Mouse (Mus musculus): Measurements from ENCODE around the gene Gm30191. TPM values are rescaled to one million over a fixed set of nuclear protein-coding genes. Genes with fewer than 3 reads are reported as not detected.

Gene Gm30191
- total RNA-seq (2012; rRNA removed) (not detected in 2 replicates), total RNA-seq (2014; rRNA removed) (not detected in 2 replicates), polyA plus RNA-seq (2012; ENCODE audit: insufficient read length, low read depth) (not detected in 2 replicates)

DNA sequence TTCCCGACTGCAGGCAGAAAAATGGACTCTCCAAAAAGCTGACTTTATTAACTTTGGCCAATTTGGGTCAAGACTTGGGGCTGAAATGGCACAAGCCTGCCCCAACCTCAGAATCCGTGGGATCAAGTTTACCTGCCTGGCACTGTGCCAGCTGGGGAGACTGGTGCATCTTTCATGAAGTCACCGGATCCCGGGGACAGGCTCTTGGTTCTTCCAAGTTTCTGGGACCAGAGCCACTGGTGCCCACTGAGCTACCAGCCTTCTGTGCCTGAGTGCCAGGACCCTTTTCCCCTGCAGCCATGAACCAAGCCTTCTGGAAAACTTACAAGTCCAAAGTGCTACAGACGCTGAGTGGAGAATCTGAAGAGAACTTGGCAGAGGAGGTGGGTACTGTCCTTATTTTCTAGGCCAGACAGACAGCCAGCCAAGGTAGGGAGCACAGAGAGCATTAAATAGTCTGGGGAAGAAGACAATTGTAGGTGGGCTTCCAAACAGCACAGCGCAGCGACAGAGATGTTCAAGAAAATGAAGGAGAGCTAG, at the start of gene Gm30191:
Gene Gm30191, plus strand, starts transcription at position 217 of the 540 bp plus-strand sequence.
- TF ChIP-seq MYC (IDR thresholded peaks at IDR 0.05; ENCODE audit: low read depth, low read length): no peak
- TF ChIP-seq PAX5 (IDR thresholded peaks at IDR 0.05; ENCODE audit: low read length): no peak
- TF ChIP-seq CHD2 (IDR thresholded peaks at IDR 0.05; ENCODE audit: low read length): no peak
- no peak for TF ChIP-seq ETS1 (conservative IDR thresholded peaks at IDR 0.05; ENCODE audit: low read depth, low read length)
- no peak for TF ChIP-seq SMC3 (IDR thresholded peaks at IDR 0.05; ENCODE audit: low read depth, low read length)
- no peak for TF ChIP-seq JUN (IDR thresholded peaks at IDR 0.05; ENCODE audit: insufficient read depth, low read depth, low read length)
- TF ChIP-seq MXI1 (IDR thresholded peaks at IDR 0.05; ENCODE audit: low read depth, low read length): no peak
- TF ChIP-seq JUND (conservative IDR thresholded peaks at IDR 0.05; ENCODE audit: low read depth, low read length): no peak
- no peak for TF ChIP-seq BHLHE40 (IDR thresholded peaks at IDR 0.05; ENCODE audit: low read depth, low read length)
- no peak for TF ChIP-seq IRF4 (IDR thresholded peaks at IDR 0.05; ENCODE audit: low read depth, low read length)
- TF ChIP-seq UBTF (IDR thresholded peaks at IDR 0.05; ENCODE audit: low read depth, low read length): no peak
- no peak for TF ChIP-seq MAFK (IDR thresholded peaks at IDR 0.05; ENCODE audit: insufficient replicate concordance, low read length)
- TF ChIP-seq KAT2A (IDR thresholded peaks at IDR 0.05; ENCODE audit: insufficient replicate concordance, low read length): no peak
- TF ChIP-seq RAD21 (IDR thresholded peaks at IDR 0.05; ENCODE audit: low read depth, low read length): no peak
- TF ChIP-seq CHD1 (IDR thresholded peaks at IDR 0.05; ENCODE audit: low read depth, low read length): no peak
- dilution Hi-C loops (cut with MboI; ENCODE audit: extremely low pct_ligation_motif_present, extremely low pct_unique_long_range_greater_than_20kb, low sequenced_read_pairs): no loop called here
- Histone ChIP-seq H3K4me2 (ENCODE audit: insufficient read depth, low read depth, poor library complexity, severe bottlenecking) (peak within 1 kb of the TSS; percentile 58; the same call in 1 of the 2 replicates), H3K27me3 (replicated peaks) (peaks cover 59% of the 10 kb centered on the region), H3K36me3 (replicated peaks in 1 of 2; ENCODE audit: control insufficient read depth in 1 of 2, insufficient read depth in 1 of 2, low read length in 1 of 2) (peaks cover 7 to 17% of the 10 kb centered on the region in 2 experiments), H3K4me1 (ENCODE audit: control insufficient read depth in 1 of 2, insufficient read depth in 2 of 2) (peaks cover 9 to 24% of the 10 kb centered on the region in 2 experiments; a peak in 3 of 4 replicates), H3K27ac (ENCODE audit: insufficient read depth, low read depth) (no peak within 1 kb of the TSS), H3K9me3 (replicated peaks; ENCODE audit: low read length) (peaks cover 10% of the 10 kb centered on the region), H3K4me3 (replicated peaks in 1 of 3; ENCODE audit: low read depth in 2 of 3, low read length in 2 of 3, poor library complexity in 1 of 3) (no peak within 1 kb of the TSS), H3K79me2 (replicated peaks; ENCODE audit: control insufficient read depth, extremely low read depth, insufficient read depth, poor library complexity, severe bottlenecking) (peaks cover 10% of the 10 kb centered on the region; the same call in 1 of the 2 replicates), H3K9ac (ENCODE audit: insufficient read depth, low read depth) (peak within 1 kb of the TSS; percentile 20)
- DNase-seq (ENCODE audit: extremely low read depth): no peak
- in situ Hi-C loops (cut with MboI; ENCODE audit: low pct_ligation_motif_present, low pct_unique_long_range_greater_than_20kb, low sequenced_read_pairs): loop anchor here (5.0 kb wide), 1 partner anchor 41 kb away; the partner anchor contains the start of gene Pdik1l

DNA sequence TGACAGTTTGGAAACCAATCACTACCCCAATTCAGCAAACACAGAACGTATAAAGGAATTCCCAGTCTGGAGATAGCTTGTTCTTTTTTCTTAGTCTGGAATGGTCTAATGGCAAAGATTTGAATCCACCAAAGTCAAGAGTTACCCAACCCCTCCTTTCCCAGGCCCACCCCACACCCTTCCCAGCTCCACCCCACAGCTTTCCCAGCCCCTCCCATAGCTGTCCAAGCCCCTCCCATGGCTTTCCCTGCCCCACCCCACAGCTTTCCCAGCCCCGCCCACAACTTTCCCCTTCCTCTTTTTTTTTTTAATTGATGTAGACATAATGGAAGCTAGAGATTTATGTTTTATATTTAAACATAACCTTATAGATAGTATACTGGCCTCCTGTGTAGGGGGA, 47.4 kb upstream of the Gm30191 start:
- H3K27ac ChIP-seq (ENCODE audit: insufficient read depth, low read depth): no peak overlapping the region
- dilution Hi-C loops (cut with MboI; ENCODE audit: extremely low pct_ligation_motif_present, extremely low pct_unique_long_range_greater_than_20kb, low sequenced_read_pairs): no loop called here
- H3K9ac ChIP-seq (ENCODE audit: insufficient read depth, low read depth): no peak overlapping the region
- no peak overlapping the region for H3K4me3 ChIP-seq (replicated peaks in 1 of 3; ENCODE audit: low read depth in 2 of 3, low read length in 2 of 3, poor library complexity in 1 of 3)
- H3K4me1 ChIP-seq (ENCODE audit: control insufficient read depth in 1 of 2, insufficient read depth in 2 of 2): no peaks in the 10 kb centered on the region
- no peak overlapping the region for H3K4me2 ChIP-seq (ENCODE audit: insufficient read depth, low read depth, poor library complexity, severe bottlenecking)
- DNase-seq (ENCODE audit: extremely low read depth): no peak
- H3K27me3 ChIP-seq (replicated peaks): peaks cover 8% of the 10 kb centered on the region
- no peaks in the 10 kb centered on the region for H3K9me3 ChIP-seq (replicated peaks; ENCODE audit: low read length)
- in situ Hi-C loops (cut with MboI; ENCODE audit: low pct_ligation_motif_present, low pct_unique_long_range_greater_than_20kb, low sequenced_read_pairs): no loop called here
- no peaks in the 10 kb centered on the region for H3K36me3 ChIP-seq (replicated peaks in 1 of 2; ENCODE audit: control insufficient read depth in 1 of 2, insufficient read depth in 1 of 2, low read length in 1 of 2)
- H3K79me2 ChIP-seq (replicated peaks; ENCODE audit: control insufficient read depth, extremely low read depth, insufficient read depth, poor library complexity, severe bottlenecking): no peaks in the 10 kb centered on the region
- no peak for TF ChIP-seq ELF1 (IDR thresholded peaks at IDR 0.05; ENCODE audit: low read depth, low read length)
- no peak for TF ChIP-seq GABPA (IDR thresholded peaks at IDR 0.05; ENCODE audit: insufficient replicate concordance, low read depth, low read length)
- no peak for TF ChIP-seq NELFE (IDR thresholded peaks at IDR 0.05; ENCODE audit: low read depth, low read length)
- TF ChIP-seq BHLHE40 (IDR thresholded peaks at IDR 0.05; ENCODE audit: low read depth, low read length): no peak
- no peak for TF ChIP-seq EP300 (IDR thresholded peaks at IDR 0.05; ENCODE audit: low read length)
- TF ChIP-seq MAZ (IDR thresholded peaks at IDR 0.05; ENCODE audit: low read depth, low read length): no peak
- TF ChIP-seq RAD21 (IDR thresholded peaks at IDR 0.05; ENCODE audit: low read depth, low read length): no peak
- TF ChIP-seq MAFK (IDR thresholded peaks at IDR 0.05; ENCODE audit: insufficient replicate concordance, low read length): no peak
- TF ChIP-seq SIN3A (IDR thresholded peaks at IDR 0.05; ENCODE audit: low read length): no peak
- no peak for TF ChIP-seq CHD1 (IDR thresholded peaks at IDR 0.05; ENCODE audit: low read depth, low read length)

Data from CH12.LX (cell line).